Mouse (Mus musculus) lung, postnatal 0 days (tissue): Measurements from ENCODE around the gene Sav1.
A peak's percentile ranks its signal among the peaks of the same experiment; 100 is the strongest.

ENCODE experiments used
- CTCF ChIP-seq: IDR thresholded peaks from 2 replicates; pipeline ENCODE4 v1.5.1; 2016; ENCODE audit warnings: antibody characterized with exemption, mild to moderate bottlenecking
- EP300 ChIP-seq: IDR thresholded peaks from 2 replicates; pipeline ENCODE4 v1.6.1; 2016; ENCODE audit warnings: antibody characterized with exemption, mild to moderate bottlenecking, control low read depth

DNA sequence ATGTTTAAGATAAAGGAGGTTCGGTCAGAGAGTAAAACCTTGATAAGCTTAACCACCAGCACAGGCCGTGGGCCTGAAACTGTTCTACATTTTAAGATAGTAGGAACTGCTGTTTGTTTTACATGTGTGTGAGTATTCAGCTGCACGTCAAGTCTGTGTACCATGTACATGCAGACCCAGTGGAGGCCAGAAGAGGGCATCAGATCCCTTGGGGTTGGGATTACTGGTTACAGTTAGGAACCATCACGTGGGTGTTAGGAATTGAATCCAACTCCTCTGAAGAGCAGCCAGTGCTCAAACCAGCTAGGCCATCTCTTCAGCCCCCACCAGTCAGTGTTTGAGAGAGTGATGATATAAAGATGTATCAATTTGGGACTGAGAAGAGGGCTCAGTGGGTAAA, 24.3 kb downstream of the Sav1 start:
- no peak for TF ChIP-seq EP300
- TF ChIP-seq CTCF: peak; percentile 87
